Comparison of ENCODE assay signal across 8 mouse cellular contexts in genomic region chr2:126673317-126674242, GRCm38 (mm10). TPM values are rescaled to one million over a fixed set of nuclear protein-coding genes. Genes with fewer than 3 reads are reported as not detected.
DNase-seq lines count a peak whose midpoint lies in the region; ATAC-seq and TF ChIP-seq lines count a peak whose summit lies in the region.

No protein-coding gene starts in this region.

- peaks cover 25% of the 10 kb centered on the region for H3K4me1 ChIP-seq in embryonic facial prominence, embryonic 14.5 days (ENCODE audit: control insufficient read depth, insufficient read depth, low read length)
- peaks cover 21% of the 10 kb centered on the region for H3K4me1 ChIP-seq in limb, embryonic 12.5 days (replicated peaks)

- no peak for ATAC-seq in embryonic facial prominence, embryonic 14.5 days (ENCODE audit: low read depth)
- ATAC-seq in limb, embryonic 12.5 days (ENCODE audit: insufficient number of reproducible peaks, insufficient read depth, low FRiP score, low TSS enrichment, low read depth): no peak

- peak overlapping the region; percentile 100 for H3K9ac ChIP-seq in embryonic facial prominence, embryonic 14.5 days (ENCODE audit: low read depth, low read length)
- H3K9ac ChIP-seq in limb, embryonic 12.5 days (replicated peaks): peak overlapping the region; percentile 99

- intact Hi-C loops in gastrocnemius, adult 2 months (cut with DNase I): loop anchor here (2.0 kb wide), 1 partner anchor 33 kb away; the partner anchor contains the start of gene Usp8

- peak overlapping the region; percentile 84 for H3K4me3 ChIP-seq in gastrocnemius, adult 2 months
- peak overlapping the region; percentile 96 for H3K4me3 ChIP-seq in embryonic facial prominence, embryonic 14.5 days (ENCODE audit: low read depth, low read length)
- peak overlapping the region; percentile 98 for H3K4me3 ChIP-seq in limb, embryonic 12.5 days (replicated peaks)

- H3K9me3 ChIP-seq in embryonic facial prominence, embryonic 14.5 days (ENCODE audit: control insufficient read depth, low read length): no peaks in the 10 kb centered on the region
- H3K9me3 ChIP-seq in limb, embryonic 12.5 days: no peaks in the 10 kb centered on the region

- peak overlapping the region; percentile 80 for H3K4me2 ChIP-seq in embryonic facial prominence, embryonic 14.5 days (ENCODE audit: low read depth, low read length)
- H3K4me2 ChIP-seq in limb, embryonic 12.5 days: peak overlapping the region; percentile 76

- no peaks in the 10 kb centered on the region for H3K27me3 ChIP-seq in embryonic facial prominence, embryonic 14.5 days (replicated peaks; ENCODE audit: control insufficient read depth, insufficient read depth, low read length)
- no peaks in the 10 kb centered on the region for H3K27me3 ChIP-seq in limb, embryonic 12.5 days
- H3K27me3 ChIP-seq in splenic B cell, adult 2 months (ENCODE audit: control insufficient read depth, insufficient read depth, low read length, poor library complexity, severe bottlenecking): no peaks in the 10 kb centered on the region

- peak overlapping the region; percentile 99 for H3K27ac ChIP-seq in gastrocnemius, adult 2 months
- H3K27ac ChIP-seq in embryonic facial prominence, embryonic 14.5 days (replicated peaks; ENCODE audit: low read depth, low read length): 0 out of 2 replicates have a peak overlapping the region, but pooled peaks have one; percentile 100
- peak overlapping the region; percentile 100; the same call in 1 of the 2 replicates for H3K27ac ChIP-seq in limb, embryonic 12.5 days

- no peak for TF ChIP-seq CTCF in gastrocnemius, adult 2 months (IDR thresholded peaks at IDR 0.05)

- 57% methylated on average over 13 of the region's 13 CpGs for WGBS in embryonic facial prominence, embryonic 14.5 days
- WGBS in limb, embryonic 12.5 days: 64% methylated on average over 13 of the region's 13 CpGs

- H3K36me3 ChIP-seq in embryonic facial prominence, embryonic 14.5 days (ENCODE audit: control insufficient read depth, insufficient read depth, low read length): peaks cover 15% of the 10 kb centered on the region; the same call in 1 of the 2 replicates
- peaks cover 12% of the 10 kb centered on the region for H3K36me3 ChIP-seq in limb, embryonic 12.5 days
- 0 out of 2 replicates have a peak, but pooled peaks cover 2% of the 10 kb centered on the region for H3K36me3 ChIP-seq in splenic B cell, adult 2 months (ENCODE audit: control insufficient read depth, insufficient read depth, low read length, poor library complexity, severe bottlenecking)

- no peak for DNase-seq in gastrocnemius, adult 2 months
- no peak for DNase-seq in gastrocnemius, postnatal 10 days
- DNase-seq in B cell, adult 2 months: peak; percentile 50 to 52
- DNase-seq in embryonic facial prominence, embryonic 14.5 days (ENCODE audit: low spot score): no peak
- DNase-seq in splenic B cell, adult 2 months (ENCODE audit: low read depth, low spot score): peak; percentile 68
- no peak for DNase-seq in cerebellum, postnatal 14 days
- no peak for DNase-seq in right cerebral cortex, postnatal 10 days (ENCODE audit: low spot score in 2 of 2)

RNA-seq across cellular contexts. Expression of gene Gabpb1, which starts 2.6 kb away (rescaled TPM):
- total RNA-seq in gastrocnemius, adult 2 months (2021): 1 to 10 TPM; 5.5 to 8.6 TPM
- total RNA-seq in gastrocnemius, postnatal 10 days (2021): 10 to 100 TPM; 12.7 to 16.6 TPM
- polyA plus RNA-seq in embryonic facial prominence, embryonic 14.5 days (2014; fragmentation: Nextera tagmentation; extraction: Ambion mirVana): 43.1 and 47.9 TPM in 2 replicates
- polyA plus RNA-seq in limb, embryonic 12.5 days (2016; fragmentation: Nextera tagmentation; extraction: Ambion mirVana): 89.2 and 91.2 TPM in 2 replicates

RNA-seq across cellular contexts. Expression of gene Usp8, which starts 33.5 kb away (rescaled TPM):
- total RNA-seq in gastrocnemius, adult 2 months (2021): 10 to 100 TPM; 14.8 to 18.9 TPM
- 10 to 100 TPM; 19.8 to 24.8 TPM for total RNA-seq in gastrocnemius, postnatal 10 days (2021)
- 42.9 and 45.8 TPM in 2 replicates for polyA plus RNA-seq in embryonic facial prominence, embryonic 14.5 days (2014; fragmentation: Nextera tagmentation; extraction: Ambion mirVana)
- 39.1 and 44.8 TPM in 2 replicates for polyA plus RNA-seq in limb, embryonic 12.5 days (2016; fragmentation: Nextera tagmentation; extraction: Ambion mirVana)

RNA-seq across cellular contexts. Expression of gene Hdc, which starts 54.5 kb away (rescaled TPM):
- total RNA-seq in gastrocnemius, adult 2 months (2021): 1 to 10 TPM in 1 of 2 experiments, under 1 TPM in 1; 0.15 to 1.0 TPM
- 1 to 10 TPM in 1 of 2 experiments, under 1 TPM in 1; 0.85 to 1.5 TPM for total RNA-seq in gastrocnemius, postnatal 10 days (2021)
- polyA plus RNA-seq in embryonic facial prominence, embryonic 14.5 days (2014; fragmentation: Nextera tagmentation; extraction: Ambion mirVana): 32.0 and 67.6 TPM in 2 replicates
- 1.0 and 1.5 TPM in 2 replicates for polyA plus RNA-seq in limb, embryonic 12.5 days (2016; fragmentation: Nextera tagmentation; extraction: Ambion mirVana)

Comparison
In these comparisons a context has a peak if more than half of its experiments do, and no peak if none do; other contexts are left out.
1. DNase-seq: peak in B cell, adult 2 months (2 of 2) and splenic B cell, adult 2 months (single experiment); none in gastrocnemius, adult 2 months (single experiment), gastrocnemius, postnatal 10 days (single experiment), embryonic facial prominence, embryonic 14.5 days (single experiment), cerebellum, postnatal 14 days (0 of 2) and right cerebral cortex, postnatal 10 days (0 of 2).
2. Peak in every context shown above with its lines, with median percentiles within 50 percentile points of each other: H3K27ac ChIP-seq and H3K4me3 ChIP-seq.